Mouse (Mus musculus): ENCODE data around the gene Rbfox1.

GRCm38 (mm10) chr16:7036988-7037387, 1151.8 kb downstream of the Rbfox1 start:
- no peak for TF ChIP-seq CTCF (IDR thresholded peaks at IDR 0.05; ENCODE audit: low read depth, low read length)
- TF ChIP-seq POLR2A (IDR thresholded peaks at IDR 0.05; ENCODE audit: extremely low read depth, insufficient read depth, low read length) = no peak
